Mouse (Mus musculus): ENCODE measurements at regions not wholly inside any gene's neighbourhood (a gene's known extent, or its start where the extent isn't known, plus 50 kb on each side); places are given as distances from the start of the nearest gene placed in this dataset.

- TF ChIP-seq CTCF (IDR thresholded peaks at IDR 0.05; ENCODE audit: low read depth) (no peak), EP300 (IDR thresholded peaks at IDR 0.05; ENCODE audit: low read depth) (no peak)
Measured at GRCm38 (mm10) chr5:148791651-148792050, 137.5 kb downstream of the Katnal1 start.

All from liver, embryonic 14.5 days (tissue).